ENCODE assay signal across 18 mouse cellular contexts in the genomic region with DNA sequence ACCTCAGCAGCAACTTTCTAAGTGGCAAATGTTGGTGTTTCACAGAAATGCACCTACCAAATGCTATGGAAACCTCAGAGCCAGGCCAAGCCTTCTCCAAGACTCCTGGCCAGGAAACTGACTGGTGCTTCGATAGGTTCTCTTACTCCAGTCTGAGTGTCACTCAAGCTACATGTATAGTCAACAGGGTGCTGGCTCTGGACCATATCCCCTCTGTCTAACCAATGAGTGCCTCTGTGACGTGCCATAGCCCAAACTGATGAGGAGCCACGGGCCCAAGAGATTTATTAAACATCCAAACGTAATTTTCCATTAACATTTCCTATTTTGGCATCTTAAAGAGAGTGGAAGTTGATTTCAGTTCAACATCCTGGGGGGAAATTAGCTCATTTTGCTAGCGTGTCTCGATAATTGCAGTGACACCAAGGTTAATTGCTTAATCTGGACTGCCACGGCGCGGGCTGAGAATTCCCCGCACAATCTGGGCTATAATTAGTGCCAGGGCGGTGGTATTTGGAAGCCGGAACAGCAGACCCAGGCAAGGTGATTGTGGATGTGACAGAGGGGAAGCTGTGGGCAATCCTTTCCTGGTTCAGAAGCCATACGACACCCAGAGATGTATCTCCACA.
A peak's percentile ranks its signal among the peaks of the same experiment; 100 is the strongest.
DNase-seq lines count a peak whose midpoint lies in the region; ATAC-seq and TF ChIP-seq lines count a peak whose summit lies in the region.
"Had no signal": no experiment of that assay in that cellular context is flagged by ENCODE, and none has a peak within 500 bp of the region (broad histone marks: within the 10 kb centered on the region; RNA-seq: fewer than 3 reads in every experiment).

No protein-coding gene starts in this region.

- no peaks in the 10 kb centered on the region for H3K4me1 ChIP-seq in forebrain, embryonic 14.5 days (ENCODE audit: control insufficient read depth, insufficient read depth, low read length)
- H3K4me1 ChIP-seq in forebrain, postnatal 0 days (ENCODE audit: insufficient read depth) = no peaks in the 10 kb centered on the region
- peaks cover 3% of the 10 kb centered on the region; the same call in 1 of the 2 replicates for H3K4me1 ChIP-seq in hindbrain, postnatal 0 days (ENCODE audit: insufficient read depth, low read length)
- H3K4me1 ChIP-seq in hindbrain, embryonic 13.5 days (replicated peaks) = peaks cover 11% of the 10 kb centered on the region; the same call in 1 of the 2 replicates
- no peaks in the 10 kb centered on the region for H3K4me1 ChIP-seq in midbrain, postnatal 0 days (ENCODE audit: insufficient read depth, low read length)
- H3K4me1 ChIP-seq in midbrain, embryonic 15.5 days = peaks cover 5% of the 10 kb centered on the region; the same call in 1 of the 2 replicates
- H3K4me1 ChIP-seq: heart, embryonic 10.5 days had no signal

- 48% methylated on average over 13 of the region's 13 CpGs for WGBS in forebrain, embryonic 14.5 days
- WGBS in forebrain, postnatal 0 days = 42% methylated on average over 13 of the region's 13 CpGs
- WGBS in hindbrain, postnatal 0 days = 36% methylated on average over 13 of the region's 13 CpGs
- 51% methylated on average over 13 of the region's 13 CpGs for WGBS in hindbrain, embryonic 13.5 days
- WGBS in midbrain, postnatal 0 days = 67% methylated on average over 13 of the region's 13 CpGs
- WGBS in midbrain, embryonic 15.5 days = 57% methylated on average over 13 of the region's 13 CpGs

- H3K4me2 ChIP-seq in forebrain, embryonic 14.5 days (ENCODE audit: low read length) = no peak overlapping the region
- no peak overlapping the region for H3K4me2 ChIP-seq in forebrain, postnatal 0 days (ENCODE audit: low read depth)
- no peak overlapping the region for H3K4me2 ChIP-seq in hindbrain, postnatal 0 days (ENCODE audit: low read depth, low read length)
- H3K4me2 ChIP-seq in hindbrain, embryonic 13.5 days = no peak overlapping the region
- H3K4me2 ChIP-seq in midbrain, postnatal 0 days (ENCODE audit: low read depth, low read length, poor library complexity, severe bottlenecking) = no peak overlapping the region
- no peak overlapping the region for H3K4me2 ChIP-seq in midbrain, embryonic 15.5 days
- H3K4me2 ChIP-seq: forebrain, embryonic 13.5 days had no signal

- no peak for ATAC-seq in forebrain, embryonic 14.5 days
- no peak for ATAC-seq in forebrain, postnatal 0 days
- ATAC-seq in hindbrain, postnatal 0 days = peak; percentile 51; the same call in 1 of the 2 replicates
- no peak for ATAC-seq in hindbrain, embryonic 13.5 days (ENCODE audit: low FRiP score)
- no peak for ATAC-seq in midbrain, postnatal 0 days (ENCODE audit: low FRiP score)
- ATAC-seq in midbrain, embryonic 15.5 days (replicated peaks) = no peak
- ATAC-seq in megakaryocyte progenitor cell, adult 5-6 weeks (replicated peaks; ENCODE audit: poor library complexity) = no peak
- ATAC-seq: forebrain, embryonic 13.5 days; inflammation-experienced regulatory T-cells, adult 6 months; intestine, postnatal 0 days had no signal

- no peak overlapping the region for H3K4me3 ChIP-seq in forebrain, embryonic 14.5 days (ENCODE audit: low read depth, low read length)
- no peak overlapping the region for H3K4me3 ChIP-seq in forebrain, postnatal 0 days (ENCODE audit: low read depth, low read length)
- no peak overlapping the region for H3K4me3 ChIP-seq in hindbrain, postnatal 0 days (ENCODE audit: low read length)
- H3K4me3 ChIP-seq in hindbrain, embryonic 13.5 days = no peak overlapping the region
- no peak overlapping the region for H3K4me3 ChIP-seq in midbrain, postnatal 0 days (ENCODE audit: low read depth, low read length)
- H3K4me3 ChIP-seq in midbrain, embryonic 15.5 days = no peak overlapping the region
- H3K4me3 ChIP-seq: embryonic facial prominence, embryonic 10.5 days; forebrain, embryonic 13.5 days; heart, embryonic 10.5 days had no signal

- TF ChIP-seq CTCF in forebrain, postnatal 0 days (IDR thresholded peaks at IDR 0.05; ENCODE audit: low read depth) = no peak
- no peak for TF ChIP-seq CTCF in hindbrain, postnatal 0 days (IDR thresholded peaks at IDR 0.05; ENCODE audit: low read depth)
- no peak for TF ChIP-seq CTCF in midbrain, postnatal 0 days (IDR thresholded peaks at IDR 0.05)
- TF ChIP-seq CTCF in brain, embryonic 14.5 days (IDR thresholded peaks at IDR 0.05; ENCODE audit: borderline replicate concordance, extremely low read depth, insufficient read depth, insufficient read length) = no peak

- no peaks in the 10 kb centered on the region for H3K9me3 ChIP-seq in forebrain, embryonic 14.5 days (replicated peaks; ENCODE audit: control insufficient read depth, low read length)
- H3K9me3 ChIP-seq in forebrain, postnatal 0 days (ENCODE audit: low read length) = no peaks in the 10 kb centered on the region
- no peaks in the 10 kb centered on the region for H3K9me3 ChIP-seq in hindbrain, postnatal 0 days (ENCODE audit: low read length)
- H3K9me3 ChIP-seq in hindbrain, embryonic 13.5 days = no peaks in the 10 kb centered on the region
- H3K9me3 ChIP-seq in midbrain, postnatal 0 days (ENCODE audit: low read length) = no peaks in the 10 kb centered on the region
- H3K9me3 ChIP-seq in midbrain, embryonic 15.5 days = no peaks in the 10 kb centered on the region
- H3K9me3 ChIP-seq: embryonic facial prominence, embryonic 10.5 days; forebrain, embryonic 13.5 days; heart, embryonic 10.5 days had no signal

- no peak overlapping the region for H3K9ac ChIP-seq in forebrain, embryonic 14.5 days (ENCODE audit: low read length)
- H3K9ac ChIP-seq in forebrain, postnatal 0 days = no peak overlapping the region
- no peak overlapping the region for H3K9ac ChIP-seq in hindbrain, postnatal 0 days (replicated peaks; ENCODE audit: low read length)
- H3K9ac ChIP-seq in hindbrain, embryonic 13.5 days = no peak overlapping the region
- H3K9ac ChIP-seq in midbrain, postnatal 0 days (replicated peaks; ENCODE audit: low read length, poor library complexity, severe bottlenecking) = no peak overlapping the region
- H3K9ac ChIP-seq in midbrain, embryonic 15.5 days = no peak overlapping the region
- H3K9ac ChIP-seq: forebrain, embryonic 13.5 days had no signal

- no peak for TF ChIP-seq POLR2A in brain, embryonic 14.5 days (IDR thresholded peaks at IDR 0.05; ENCODE audit: borderline replicate concordance, extremely low read depth, insufficient read depth, insufficient read length, poor library complexity, severe bottlenecking)

- no peaks in the 10 kb centered on the region for H3K27me3 ChIP-seq in forebrain, embryonic 14.5 days (replicated peaks; ENCODE audit: control insufficient read depth, insufficient read depth, low read length)
- H3K27me3 ChIP-seq in forebrain, postnatal 0 days (ENCODE audit: insufficient read depth, low read length) = no peaks in the 10 kb centered on the region
- no peaks in the 10 kb centered on the region for H3K27me3 ChIP-seq in hindbrain, postnatal 0 days (ENCODE audit: insufficient read depth, low read length)
- 0 out of 2 replicates have a peak, but pooled peaks cover 4% of the 10 kb centered on the region for H3K27me3 ChIP-seq in hindbrain, embryonic 13.5 days
- H3K27me3 ChIP-seq in midbrain, postnatal 0 days (ENCODE audit: insufficient read depth, low read length) = no peaks in the 10 kb centered on the region
- H3K27me3 ChIP-seq in midbrain, embryonic 15.5 days (replicated peaks) = no peaks in the 10 kb centered on the region
- H3K27me3 ChIP-seq: forebrain, embryonic 13.5 days had no signal

- peak; percentile 61 for DNase-seq in forebrain, embryonic 14.5 days (ENCODE audit: low spot score)
- no peak for DNase-seq in forebrain, postnatal 0 days
- peak; percentile 77 for DNase-seq in hindbrain, postnatal 0 days (ENCODE audit: low spot score)
- peak; percentile 79 for DNase-seq in midbrain, postnatal 0 days (ENCODE audit: low spot score)
- peak; percentile 77 for DNase-seq in brain, embryonic 14.5 days (ENCODE audit: low read depth)
- DNase-seq: adrenal gland, adult 8-10 months; adrenal gland, postnatal 36 days; heart, adult 18-20 months; heart, postnatal 10 days; heart, postnatal 4 days had no signal

- no peak overlapping the region for H3K27ac ChIP-seq in forebrain, embryonic 14.5 days (ENCODE audit: low read depth, low read length)
- H3K27ac ChIP-seq in forebrain, postnatal 0 days (ENCODE audit: low read depth, low read length) = no peak overlapping the region
- no peak overlapping the region for H3K27ac ChIP-seq in hindbrain, postnatal 0 days
- H3K27ac ChIP-seq in hindbrain, embryonic 13.5 days = no peak overlapping the region
- H3K27ac ChIP-seq in midbrain, postnatal 0 days (ENCODE audit: low read depth, low read length) = no peak overlapping the region
- H3K27ac ChIP-seq in midbrain, embryonic 15.5 days = no peak overlapping the region
- H3K27ac ChIP-seq: embryonic facial prominence, embryonic 10.5 days; forebrain, embryonic 13.5 days; heart, embryonic 10.5 days had no signal

- H3K36me3 ChIP-seq in forebrain, embryonic 14.5 days (ENCODE audit: control insufficient read depth, insufficient read depth, low read length) = no peaks in the 10 kb centered on the region
- no peaks in the 10 kb centered on the region for H3K36me3 ChIP-seq in forebrain, postnatal 0 days (ENCODE audit: insufficient read depth)
- no peaks in the 10 kb centered on the region for H3K36me3 ChIP-seq in hindbrain, postnatal 0 days (ENCODE audit: insufficient read depth, low read length)
- H3K36me3 ChIP-seq in hindbrain, embryonic 13.5 days = no peaks in the 10 kb centered on the region
- no peaks in the 10 kb centered on the region for H3K36me3 ChIP-seq in midbrain, postnatal 0 days (ENCODE audit: insufficient read depth, low read length)
- H3K36me3 ChIP-seq in midbrain, embryonic 15.5 days (replicated peaks) = no peaks in the 10 kb centered on the region
- H3K36me3 ChIP-seq: embryonic facial prominence, embryonic 10.5 days; heart, embryonic 10.5 days had no signal
